Mouse (Mus musculus): Measurements from ENCODE around the gene Psmd10. TPM values are rescaled to one million over a fixed set of nuclear protein-coding genes. Genes with fewer than 3 reads are reported as not detected.

Gene Psmd10
- 10 to 100 TPM; 12.5 to 13.8 TPM for total RNA-seq (2021)
- 5.1 and 9.4 TPM in 2 replicates for polyA plus RNA-seq (2012; rRNA removed)
- long read RNA-seq, transcript Psmd10-201 (5 exons, 1,430 nt) = major isoform, 18 of 18 reads
- long read RNA-seq, partial matches to known transcripts = 0 of 18 reads
- long read RNA-seq, other reads (novel, unspliced or antisense) = 0 of 18 reads

- no peaks in the 10 kb centered on the region for H3K79me2 ChIP-seq (replicated peaks; ENCODE audit: control insufficient read depth, insufficient read depth, low read length)
- intact Hi-C loops (cut with DNase I) = no loop called here
- DNase-seq = peak; percentile 84 to 92
- WGBS = 18% methylated on average over 23 of the region's 23 CpGs
- no peaks in the 10 kb centered on the region for H3K4me1 ChIP-seq (ENCODE audit: control insufficient read depth, insufficient read depth, low read length)
- peak within 1 kb of the TSS; percentile 60 for H3K4me3 ChIP-seq
- peak within 1 kb of the TSS; percentile 75 for H3K27ac ChIP-seq
- TF ChIP-seq CTCF (IDR thresholded peaks at IDR 0.05) (no peak), EP300 (IDR thresholded peaks at IDR 0.05; ENCODE audit: insufficient read depth, low read depth, low read length) (no peak), POLR2A (IDR thresholded peaks at IDR 0.05; ENCODE audit: insufficient read depth, low read depth, low read length) (peak; percentile 58; the same call in 1 of the 2 replicates)
- peak within 1 kb of the TSS; percentile 64 for H3K9ac ChIP-seq (ENCODE audit: low read depth, low read length)
- no peaks in the 10 kb centered on the region for H3K36me3 ChIP-seq (ENCODE audit: control insufficient read depth, insufficient read depth, low read length)
- H3K27me3 ChIP-seq (ENCODE audit: control insufficient read depth, insufficient read depth, low read length) = no peaks in the 10 kb centered on the region
These were observed at the start of gene Psmd10, which contains the start of gene Atg4a for GRCm38 (mm10) chrX:140956272-140956940. Psmd10 (minus strand) TSS chrX:140956728. Atg4a (plus strand) TSS chrX:140956907.

GRCm38 (mm10) chrX:140998885-140999284 is 42.4 kb upstream of the Psmd10 start:
- Histone ChIP-seq H3K27ac (no peak overlapping the region), H3K36me3 (ENCODE audit: control insufficient read depth, insufficient read depth, low read length) (no peaks in the 10 kb centered on the region), H3K4me1 (ENCODE audit: control insufficient read depth, insufficient read depth, low read length) (no peaks in the 10 kb centered on the region), H3K4me3 (no peak overlapping the region), H3K27me3 (ENCODE audit: control insufficient read depth, insufficient read depth, low read length) (no peaks in the 10 kb centered on the region), H3K79me2 (replicated peaks; ENCODE audit: control insufficient read depth, insufficient read depth, low read length) (no peaks in the 10 kb centered on the region), H3K9ac (ENCODE audit: low read depth, low read length) (no peak overlapping the region)
- TF ChIP-seq EP300 (IDR thresholded peaks at IDR 0.05; ENCODE audit: insufficient read depth, low read depth, low read length) (no peak), CTCF (IDR thresholded peaks at IDR 0.05) (no peak), POLR2A (IDR thresholded peaks at IDR 0.05; ENCODE audit: insufficient read depth, low read depth, low read length) (no peak)
- DNase-seq = no peak
- intact Hi-C loops (cut with DNase I) = no loop called here

- no peaks in the 10 kb centered on the region for H3K4me1 ChIP-seq (ENCODE audit: control insufficient read depth, insufficient read depth, low read length)
- no peak overlapping the region for H3K9ac ChIP-seq (ENCODE audit: low read depth, low read length)
- H3K27ac ChIP-seq = no peak overlapping the region
- intact Hi-C loops (cut with DNase I) = no loop called here
- TF ChIP-seq POLR2A (IDR thresholded peaks at IDR 0.05; ENCODE audit: insufficient read depth, low read depth, low read length) (no peak), EP300 (IDR thresholded peaks at IDR 0.05; ENCODE audit: insufficient read depth, low read depth, low read length) (no peak), CTCF (IDR thresholded peaks at IDR 0.05) (no peak)
- DNase-seq = no peak
- no peaks in the 10 kb centered on the region for H3K27me3 ChIP-seq (ENCODE audit: control insufficient read depth, insufficient read depth, low read length)
- H3K4me3 ChIP-seq = no peak overlapping the region
- no peaks in the 10 kb centered on the region for H3K79me2 ChIP-seq (replicated peaks; ENCODE audit: control insufficient read depth, insufficient read depth, low read length)
- no peaks in the 10 kb centered on the region for H3K36me3 ChIP-seq (ENCODE audit: control insufficient read depth, insufficient read depth, low read length)
- 89% methylated on average over 1 of the region's 1 CpGs for WGBS
These were observed 41.5 kb upstream of the Psmd10 start for GRCm38 (mm10) chrX:140997912-140998545.

- H3K4me3 ChIP-seq = no peak overlapping the region
- no peak for TF ChIP-seq EP300 (IDR thresholded peaks at IDR 0.05; ENCODE audit: insufficient read depth, low read depth, low read length)
- no peak for TF ChIP-seq POLR2A (IDR thresholded peaks at IDR 0.05; ENCODE audit: insufficient read depth, low read depth, low read length)
- TF ChIP-seq CTCF (IDR thresholded peaks at IDR 0.05) = no peak
- no peaks in the 10 kb centered on the region for H3K79me2 ChIP-seq (replicated peaks; ENCODE audit: control insufficient read depth, insufficient read depth, low read length)
- H3K27me3 ChIP-seq (ENCODE audit: control insufficient read depth, insufficient read depth, low read length) = no peaks in the 10 kb centered on the region
- intact Hi-C loops (cut with DNase I) = no loop called here
- DNase-seq = no peak
- WGBS = 100% methylated on average over 1 of the region's 1 CpGs
- no peak overlapping the region for H3K9ac ChIP-seq (ENCODE audit: low read depth, low read length)
- no peaks in the 10 kb centered on the region for H3K4me1 ChIP-seq (ENCODE audit: control insufficient read depth, insufficient read depth, low read length)
- no peaks in the 10 kb centered on the region for H3K36me3 ChIP-seq (ENCODE audit: control insufficient read depth, insufficient read depth, low read length)
- no peak overlapping the region for H3K27ac ChIP-seq
These were observed 40.5 kb upstream of the Psmd10 start for GRCm38 (mm10) chrX:140996909-140997516.

- peaks cover 4% of the 10 kb centered on the region for H3K4me1 ChIP-seq (ENCODE audit: control insufficient read depth, insufficient read depth, low read length)
- no peak for DNase-seq
- no peak overlapping the region for H3K4me3 ChIP-seq
- peaks cover 3% of the 10 kb centered on the region; the same call in 1 of the 2 replicates for H3K36me3 ChIP-seq (ENCODE audit: control insufficient read depth, insufficient read depth, low read length)
- TF ChIP-seq POLR2A (IDR thresholded peaks at IDR 0.05; ENCODE audit: insufficient read depth, low read depth, low read length) (no peak), CTCF (IDR thresholded peaks at IDR 0.05) (no peak), EP300 (IDR thresholded peaks at IDR 0.05; ENCODE audit: insufficient read depth, low read depth, low read length) (no peak)
- H3K79me2 ChIP-seq (replicated peaks; ENCODE audit: control insufficient read depth, insufficient read depth, low read length) = no peaks in the 10 kb centered on the region
- no peak overlapping the region for H3K9ac ChIP-seq (ENCODE audit: low read depth, low read length)
- intact Hi-C loops (cut with DNase I) = no loop called here
- 60% methylated on average over 2 of the region's 2 CpGs for WGBS
- no peak overlapping the region; the same call in 1 of the 2 replicates for H3K27ac ChIP-seq
- no peaks in the 10 kb centered on the region for H3K27me3 ChIP-seq (ENCODE audit: control insufficient read depth, insufficient read depth, low read length)
These were observed 28.7 kb upstream of the Psmd10 start for GRCm38 (mm10) chrX:140985256-140985655.
